Mouse (Mus musculus) left cerebral cortex, adult 18-20 months (tissue): ENCODE data around the gene Lzts3. TPM values are rescaled to one million over a fixed set of nuclear protein-coding genes. Genes with fewer than 3 reads are reported as not detected.
"Not testable (repeated sequence)": the region's sequence is repeated elsewhere in the genome, so short reads cannot be mapped to it uniquely, and the experiment has no call there.

Experiments used
- DNase-seq, 2 experiments: peaks; one replicate each; pipeline ENCODE4 v3.0.0; 2021 to 2022; ENCODE audit warnings: low spot score in 2 of 2, mixed read lengths in 1 of 2
- long read RNA-seq, 2 experiments: library from polyadenylated mRNA; stranded (forward); transcript quantifications; one replicate each; pipeline ENCODE4 v2.0.0; 2021
- total RNA-seq, 2 experiments: library from RNA; stranded (reverse); gene quantifications; 2 replicates each; pipeline ENCODE4 v1.2.3; 2021

Lzts3 gene
- 100 to 1,000 TPM; 193 to 229 TPM for total RNA-seq
- long read RNA-seq, experiment 1, full-length matches to known transcripts, result 33 of 145 reads
- long read RNA-seq, experiment 1, partial matches to known transcripts, result 11 of 145 reads
- long read RNA-seq, experiment 1, other reads (novel, unspliced or antisense), result 101 of 145 reads
- long read RNA-seq, experiment 2, full-length matches to known transcripts, result 21 of 85 reads
- long read RNA-seq, experiment 2, partial matches to known transcripts, result 3 of 85 reads
- long read RNA-seq, experiment 2, other reads (novel, unspliced or antisense), result 61 of 85 reads

- DNase-seq, result peak; percentile 90 to 95
These were observed at the start of gene Lzts3 for GRCm38 (mm10) chr2:130642684-130643369. TSS of gene Lzts3 (minus strand) at chr2:130642803.

GRCm38 (mm10) chr2:130689011-130689410 lies 46.4 kb upstream of the Lzts3 start:
- no peak for DNase-seq

GRCm38 (mm10) chr2:130685426-130685825 lies 42.8 kb upstream of the Lzts3 start:
- no peak for DNase-seq

GRCm38 (mm10) chr2:130681531-130681930 lies 38.9 kb upstream of the Lzts3 start:
- no peak for DNase-seq

- no peak for DNase-seq
These were observed 37.3 kb upstream of the Lzts3 start for GRCm38 (mm10) chr2:130679899-130680298.

GRCm38 (mm10) chr2:130679154-130679553 lies 36.6 kb upstream of the Lzts3 start:
- no peak for DNase-seq

- no peak for DNase-seq
These were observed 34.6 kb upstream of the Lzts3 start for GRCm38 (mm10) chr2:130677211-130677610.

GRCm38 (mm10) chr2:130667559-130667958 lies 25.0 kb upstream of the Lzts3 start, which contains the start of gene Itpa:
TSS of gene Itpa (plus strand) at chr2:130667610.
- peak; percentile 83 to 90 for DNase-seq

- peak; percentile 87 to 94 for DNase-seq
These were observed 21.6 kb upstream of the Lzts3 start, which contains the start of gene Ddrgk1 for GRCm38 (mm10) chr2:130664102-130664701. TSS of gene Ddrgk1 (minus strand) at chr2:130664659.

- DNase-seq, result no peak
These were observed 20.7 kb upstream of the Lzts3 start for GRCm38 (mm10) chr2:130663342-130663741.

- DNase-seq, result no peak
These were observed 15.9 kb upstream of the Lzts3 start for GRCm38 (mm10) chr2:130658530-130658929.

GRCm38 (mm10) chr2:130657541-130657940 lies 14.9 kb upstream of the Lzts3 start:
- peak; percentile 89 to 92 for DNase-seq

- DNase-seq, result peak; percentile 69 to 79
These were observed 13.9 kb upstream of the Lzts3 start for GRCm38 (mm10) chr2:130656536-130656935.

GRCm38 (mm10) chr2:130655660-130656339 lies 13.2 kb upstream of the Lzts3 start:
- DNase-seq, result no peak

GRCm38 (mm10) chr2:130653760-130654159 lies 11.2 kb upstream of the Lzts3 start:
- no peak for DNase-seq

- DNase-seq, result peak in 1 of 2 experiments; percentile 65
These were observed 10.7 kb upstream of the Lzts3 start for GRCm38 (mm10) chr2:130653303-130653702.

GRCm38 (mm10) chr2:130649028-130649427 lies 6.4 kb upstream of the Lzts3 start:
- DNase-seq, result not testable (repeated sequence)

GRCm38 (mm10) chr2:130645198-130645597 lies 2.6 kb upstream of the Lzts3 start:
- no peak for DNase-seq

- DNase-seq, result no peak
These were observed 374 bp downstream of the Lzts3 start for GRCm38 (mm10) chr2:130642197-130642660.

- DNase-seq, result no peak
These were observed 1.1 kb downstream of the Lzts3 start for GRCm38 (mm10) chr2:130641351-130642025.

GRCm38 (mm10) chr2:130639276-130639675 lies 3.3 kb downstream of the Lzts3 start:
- DNase-seq, result no peak
